Mouse (Mus musculus): ENCODE measurements around the gene Fbxo11. TPM values are rescaled to one million over a fixed set of nuclear protein-coding genes. Genes with fewer than 3 reads are reported as not detected.

Fbxo11 gene
- 32.3 and 35.9 TPM in 2 replicates for polyA plus RNA-seq (2016; fragmentation: Nextera tagmentation; extraction: Ambion mirVana)

GRCm38 (mm10) chr17:88065031-88065800, at the start of gene Fbxo11:
Gene Fbxo11, minus strand, starts transcription at chr17:88065291.
- peak; percentile 46 for ATAC-seq (ENCODE audit: low FRiP score)
- Histone ChIP-seq H3K27ac (peak within 1 kb of the TSS; percentile 100), H3K9ac (peak within 1 kb of the TSS; percentile 100), H3K4me3 (peak within 1 kb of the TSS; percentile 94), H3K27me3 (no peaks in the 10 kb centered on the region), H3K9me3 (replicated peaks) (no peaks in the 10 kb centered on the region), H3K4me1 (peaks cover 16% of the 10 kb centered on the region), H3K4me2 (replicated peaks) (peak within 1 kb of the TSS; percentile 55), H3K36me3 (no peaks in the 10 kb centered on the region)
- WGBS = under 1% methylated on average over 59 of the region's 112 CpGs

GRCm38 (mm10) chr17:88113883-88114229, 48.8 kb upstream of the Fbxo11 start:
- H3K4me3 ChIP-seq = no peak overlapping the region
- H3K27ac ChIP-seq = no peak overlapping the region
- H3K4me1 ChIP-seq = no peaks in the 10 kb centered on the region
- 93% methylated on average over 10 of the region's 10 CpGs for WGBS
- H3K9me3 ChIP-seq (replicated peaks) = no peaks in the 10 kb centered on the region
- no peak overlapping the region for H3K4me2 ChIP-seq (replicated peaks)
- no peak overlapping the region for H3K9ac ChIP-seq
- H3K36me3 ChIP-seq = no peaks in the 10 kb centered on the region
- no peak for ATAC-seq (ENCODE audit: low FRiP score)
- no peaks in the 10 kb centered on the region for H3K27me3 ChIP-seq

- no peak for ATAC-seq (ENCODE audit: low FRiP score)
- H3K4me1 ChIP-seq = no peaks in the 10 kb centered on the region
- no peak overlapping the region for H3K4me2 ChIP-seq (replicated peaks)
- H3K9ac ChIP-seq = no peak overlapping the region
- WGBS = 86% methylated on average over 12 of the region's 12 CpGs
- no peaks in the 10 kb centered on the region for H3K9me3 ChIP-seq (replicated peaks)
- no peaks in the 10 kb centered on the region for H3K36me3 ChIP-seq
- H3K27ac ChIP-seq = no peak overlapping the region
- H3K27me3 ChIP-seq = no peaks in the 10 kb centered on the region
- no peak overlapping the region for H3K4me3 ChIP-seq
Measured at GRCm38 (mm10) chr17:88113015-88113882, 48.2 kb upstream of the Fbxo11 start.

GRCm38 (mm10) chr17:88111865-88112645, 47.0 kb upstream of the Fbxo11 start:
- no peaks in the 10 kb centered on the region for H3K36me3 ChIP-seq
- H3K4me1 ChIP-seq = no peaks in the 10 kb centered on the region
- H3K27ac ChIP-seq = no peak overlapping the region
- ATAC-seq (ENCODE audit: low FRiP score) = no peak
- no peak overlapping the region for H3K4me2 ChIP-seq (replicated peaks)
- no peaks in the 10 kb centered on the region for H3K27me3 ChIP-seq
- WGBS = 82% methylated on average over 10 of the region's 10 CpGs
- no peak overlapping the region for H3K4me3 ChIP-seq
- H3K9me3 ChIP-seq (replicated peaks) = no peaks in the 10 kb centered on the region
- no peak overlapping the region for H3K9ac ChIP-seq

GRCm38 (mm10) chr17:88111081-88111796, 46.1 kb upstream of the Fbxo11 start:
- Histone ChIP-seq H3K27me3 (no peaks in the 10 kb centered on the region), H3K4me2 (replicated peaks) (no peak overlapping the region), H3K9me3 (replicated peaks) (no peaks in the 10 kb centered on the region), H3K36me3 (no peaks in the 10 kb centered on the region), H3K4me3 (no peak overlapping the region), H3K9ac (no peak overlapping the region), H3K27ac (no peak overlapping the region), H3K4me1 (no peaks in the 10 kb centered on the region)
- WGBS = 89% methylated on average over 12 of the region's 12 CpGs
- no peak for ATAC-seq (ENCODE audit: low FRiP score)

GRCm38 (mm10) chr17:88107708-88108107, 42.6 kb upstream of the Fbxo11 start:
- Histone ChIP-seq H3K27me3 (no peaks in the 10 kb centered on the region), H3K9me3 (replicated peaks) (no peaks in the 10 kb centered on the region), H3K4me3 (no peak overlapping the region), H3K4me1 (no peaks in the 10 kb centered on the region), H3K4me2 (replicated peaks) (no peak overlapping the region), H3K27ac (no peak overlapping the region), H3K9ac (no peak overlapping the region), H3K36me3 (no peaks in the 10 kb centered on the region)
- ATAC-seq (ENCODE audit: low FRiP score) = no peak
- WGBS = 85% methylated on average over 4 of the region's 4 CpGs

GRCm38 (mm10) chr17:88106365-88106764, 41.3 kb upstream of the Fbxo11 start:
- no peaks in the 10 kb centered on the region for H3K36me3 ChIP-seq
- no peak overlapping the region for H3K4me2 ChIP-seq (replicated peaks)
- no peaks in the 10 kb centered on the region for H3K9me3 ChIP-seq (replicated peaks)
- H3K9ac ChIP-seq = no peak overlapping the region
- peak; percentile 54; the same call in 1 of the 2 replicates for ATAC-seq (ENCODE audit: low FRiP score)
- WGBS = 87% methylated on average over 9 of the region's 9 CpGs
- H3K4me3 ChIP-seq = no peak overlapping the region
- H3K27ac ChIP-seq = no peak overlapping the region
- no peaks in the 10 kb centered on the region for H3K4me1 ChIP-seq
- no peaks in the 10 kb centered on the region for H3K27me3 ChIP-seq

GRCm38 (mm10) chr17:88102597-88102996, 37.5 kb upstream of the Fbxo11 start:
- H3K27me3 ChIP-seq = no peaks in the 10 kb centered on the region
- WGBS = 83% methylated on average over 7 of the region's 7 CpGs
- ATAC-seq (ENCODE audit: low FRiP score) = no peak
- H3K27ac ChIP-seq = no peak overlapping the region
- H3K4me3 ChIP-seq = no peak overlapping the region
- H3K4me2 ChIP-seq (replicated peaks) = no peak overlapping the region
- no peak overlapping the region for H3K9ac ChIP-seq
- no peaks in the 10 kb centered on the region for H3K9me3 ChIP-seq (replicated peaks)
- H3K4me1 ChIP-seq = no peaks in the 10 kb centered on the region
- no peaks in the 10 kb centered on the region for H3K36me3 ChIP-seq

- H3K4me1 ChIP-seq = no peaks in the 10 kb centered on the region
- no peaks in the 10 kb centered on the region for H3K36me3 ChIP-seq
- H3K9me3 ChIP-seq (replicated peaks) = no peaks in the 10 kb centered on the region
- H3K9ac ChIP-seq = no peak overlapping the region
- H3K4me3 ChIP-seq = no peak overlapping the region
- no peak for ATAC-seq (ENCODE audit: low FRiP score)
- 89% methylated on average over 9 of the region's 9 CpGs for WGBS
- no peak overlapping the region for H3K27ac ChIP-seq
- no peak overlapping the region for H3K4me2 ChIP-seq (replicated peaks)
- H3K27me3 ChIP-seq = no peaks in the 10 kb centered on the region
Measured at GRCm38 (mm10) chr17:88098181-88098852, 33.2 kb upstream of the Fbxo11 start.

GRCm38 (mm10) chr17:88097543-88097942, 32.5 kb upstream of the Fbxo11 start:
- Histone ChIP-seq H3K27ac (no peak overlapping the region), H3K4me2 (replicated peaks) (no peak overlapping the region), H3K4me1 (no peaks in the 10 kb centered on the region), H3K9ac (no peak overlapping the region), H3K27me3 (no peaks in the 10 kb centered on the region), H3K9me3 (replicated peaks) (no peaks in the 10 kb centered on the region), H3K36me3 (no peaks in the 10 kb centered on the region), H3K4me3 (no peak overlapping the region)
- ATAC-seq (ENCODE audit: low FRiP score) = no peak
- 91% methylated on average over 3 of the region's 3 CpGs for WGBS

- no peak overlapping the region for H3K4me2 ChIP-seq (replicated peaks)
- 90% methylated on average over 12 of the region's 12 CpGs for WGBS
Measured at GRCm38 (mm10) chr17:88096809-88097399, 31.8 kb upstream of the Fbxo11 start.

More at GRCm38 (mm10) chr17:88096809-88097399, 31.8 kb upstream of the Fbxo11 start:
- no peaks in the 10 kb centered on the region for H3K4me1 ChIP-seq
- H3K36me3 ChIP-seq = no peaks in the 10 kb centered on the region
- H3K27ac ChIP-seq = no peak overlapping the region
- ATAC-seq (ENCODE audit: low FRiP score) = no peak
- no peak overlapping the region for H3K4me3 ChIP-seq
- H3K9me3 ChIP-seq (replicated peaks) = no peaks in the 10 kb centered on the region; the same call in 1 of the 2 replicates
- no peak overlapping the region for H3K9ac ChIP-seq
- no peaks in the 10 kb centered on the region for H3K27me3 ChIP-seq

Data from hindbrain, embryonic 12.5 days (tissue).